Mouse (Mus musculus) stomach, postnatal 0 days (tissue): ENCODE results near the gene Gm19402. TPM values are rescaled to one million over a fixed set of nuclear protein-coding genes. Genes with fewer than 3 reads are reported as not detected.
"Not testable (repeated sequence)": the region's sequence is repeated elsewhere in the genome, so short reads cannot be mapped to it uniquely, and the experiment has no call there.

Experiments
- ATAC-seq: fragments of 200-750 bp; cut with Nextera tagmentation; 2 replicates; pipeline ENCODE4 v1.8.0; 2017; ENCODE audit not compliant: low FRiP score, low TSS enrichment
- DNase-seq: peaks from one replicate; pipeline ENCODE4 v3.0.0-alpha.2; 2016; ENCODE audit warnings: low spot score
- H3K27ac ChIP-seq: fragments of 300-500 bp; sonication (generic); replicated peaks from 2 replicates; pipeline ENCODE4 v1.5.1; 2014; ENCODE audit warnings: mild to moderate bottlenecking, control low read depth
- H3K27me3 ChIP-seq: fragments of 300-500 bp; sonication (generic); 2 replicates; pipeline ENCODE4 v1.6.1; 2014; ENCODE audit warnings: low read length; ENCODE audit not compliant: control insufficient read depth, insufficient read depth
- H3K36me3 ChIP-seq: fragments of 300-500 bp; sonication (generic); 2 replicates; pipeline ENCODE4 v1.6.1; 2014; ENCODE audit warnings: low read length, mixed read lengths; ENCODE audit not compliant: control insufficient read depth, insufficient read depth
- H3K4me1 ChIP-seq: fragments of 300-500 bp; sonication (generic); replicated peaks from 2 replicates; pipeline ENCODE4 v1.6.1; 2014; ENCODE audit warnings: antibody characterized with exemption; ENCODE audit not compliant: control insufficient read depth, insufficient read depth
- H3K4me2 ChIP-seq: fragments of 300-500 bp; sonication (generic); replicated peaks from 2 replicates; pipeline ENCODE4 v1.6.1; 2014; ENCODE audit warnings: low read depth, mild to moderate bottlenecking, control low read depth, moderate library complexity
- H3K4me3 ChIP-seq: fragments of 300-500 bp; sonication (generic); 2 replicates; pipeline ENCODE4 v1.5.1; 2014; ENCODE audit warnings: low read depth, low read length, control low read depth
- H3K9ac ChIP-seq: fragments of 300-500 bp; sonication (generic); 2 replicates; pipeline ENCODE4 v1.6.1; 2014; ENCODE audit warnings: mild to moderate bottlenecking, low read length, control low read depth, mixed read lengths
- H3K9me3 ChIP-seq: fragments of 300-500 bp; sonication (generic); 2 replicates; pipeline ENCODE4 v1.6.1; 2016; ENCODE audit warnings: low read length; ENCODE audit not compliant: control insufficient read depth
- CTCF ChIP-seq: IDR thresholded peaks from 2 replicates; pipeline ENCODE4 v1.5.1; 2016; ENCODE audit warnings: antibody characterized with exemption, low read depth, mild to moderate bottlenecking, moderate library complexity
- EP300 ChIP-seq: optimal IDR thresholded peaks from 2 replicates; pipeline ENCODE3; 2016; ENCODE audit warnings: antibody characterized with exemption
- WGBS: fragments of 180-500 bp; shearing (Covaris S2); extraction: QIAGEN DNeasy Blood & Tissue Kit; methylation state at CpG from one replicate; pipeline ENCODE4 v1.1.7; 2014; 5-methylcytosine and 5-hydroxymethylcytosine counted together
- polyA plus RNA-seq: library from polyadenylated mRNA; unstranded; fragments of >200 nt; fragmentation: Nextera tagmentation; extraction: Ambion mirVana; gene quantifications from 2 replicates; pipeline ENCODE4 v1.2.1, GENCODE M21; 2015

Gene Gm19402
- polyA plus RNA-seq, 1 experiment from 2014 or later, result not detected

DNA sequence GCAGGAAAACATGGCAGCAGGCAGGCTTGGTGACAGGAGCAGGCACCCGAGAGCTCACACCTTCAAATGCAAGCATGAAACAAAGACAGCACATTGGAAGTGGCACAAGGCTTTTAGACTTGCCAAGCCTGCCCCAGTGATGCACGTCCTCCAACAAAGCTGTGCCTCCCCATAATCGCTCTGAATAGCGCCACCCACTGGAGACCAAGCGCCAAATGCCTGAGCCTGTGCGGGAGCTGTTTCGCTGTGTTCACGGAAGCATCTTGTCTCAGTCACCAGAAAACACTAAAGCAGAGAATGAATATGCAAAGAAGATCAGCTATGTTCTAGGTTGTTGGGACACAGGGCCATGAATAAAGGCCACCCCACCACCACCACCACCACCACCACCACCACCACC is 34.3 kb upstream of the Gm19402 start:
- Histone ChIP-seq H3K9ac (no peak overlapping the region), H3K27me3 (no peaks in the 10 kb centered on the region), H3K4me2 (no peak overlapping the region), H3K4me1 (no peaks in the 10 kb centered on the region), H3K4me3 (no peak overlapping the region), H3K36me3 (no peaks in the 10 kb centered on the region), H3K27ac (no peak overlapping the region), H3K9me3 (no peaks in the 10 kb centered on the region)
- DNase-seq (no peak), ATAC-seq (no peak)
- TF ChIP-seq EP300, result no peak
- peak; percentile 37; the same call in 1 of the 2 replicates for TF ChIP-seq CTCF
- WGBS, result 75% methylated on average over 8 of the region's 8 CpGs

DNA sequence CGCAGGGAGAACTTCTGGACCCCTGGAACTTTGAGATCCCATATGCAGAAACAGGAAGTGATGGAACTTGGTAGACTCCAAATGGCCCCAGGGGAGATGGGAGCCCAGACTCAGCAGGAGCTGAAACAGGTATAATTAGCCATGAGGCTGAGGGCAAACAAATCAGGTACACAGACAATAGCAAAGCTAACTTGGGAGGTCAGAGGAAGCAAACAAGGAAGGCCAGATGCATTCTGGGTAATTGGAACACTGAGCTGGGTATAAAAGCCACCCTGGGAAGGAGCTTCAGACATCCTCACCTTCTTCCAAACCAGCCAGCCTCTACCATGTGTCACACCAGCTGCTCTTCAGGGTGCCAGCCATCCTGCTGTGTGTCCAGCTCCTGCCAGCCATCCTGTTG is 29.7 kb upstream of the Gm19402 start, which contains the start of gene Krtap12-1:
Gene Krtap12-1, plus strand, starts transcription at position 301 of the 400 bp plus-strand sequence.
- ATAC-seq, H3K4me2 ChIP-seq, H3K27me3 ChIP-seq, H3K9me3 ChIP-seq, H3K4me3 ChIP-seq, H3K36me3 ChIP-seq, DNase-seq, H3K27ac ChIP-seq, H3K4me1 ChIP-seq, H3K9ac ChIP-seq: not testable (repeated sequence)
- 73% methylated on average over 1 of the region's 1 CpGs for WGBS

DNA sequence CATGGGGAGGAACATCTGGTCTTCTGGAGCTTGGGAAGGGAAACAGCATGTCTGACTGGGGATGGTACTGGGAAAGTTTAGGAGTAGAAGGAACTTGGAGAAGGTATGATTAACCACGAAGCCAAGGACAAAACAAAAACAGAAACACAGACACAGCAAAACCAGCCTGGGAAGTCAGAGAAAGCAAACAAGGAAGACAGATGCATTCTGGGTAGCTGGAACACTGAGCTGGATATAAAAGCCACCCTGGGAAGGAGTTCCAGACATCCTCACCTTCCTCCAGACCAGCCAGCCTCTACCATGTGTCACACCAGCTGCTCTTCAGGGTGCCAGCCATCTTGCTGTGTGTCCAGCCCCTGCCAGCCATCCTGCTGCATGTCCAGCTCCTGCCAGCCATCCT is 24.9 kb upstream of the Gm19402 start, which contains the start of gene Gm10142:
Gene Gm10142, plus strand, starts transcription at position 301 of the 400 bp plus-strand sequence.
- no peaks in the 10 kb centered on the region for H3K4me1 ChIP-seq
- no peaks in the 10 kb centered on the region for H3K9me3 ChIP-seq
- H3K4me3 ChIP-seq, result no peak within 1 kb of the TSS
- WGBS, result 88% methylated on average over 1 of the region's 1 CpGs
- H3K27ac ChIP-seq, result no peak within 1 kb of the TSS
- DNase-seq (no peak), ATAC-seq (no peak)
- TF ChIP-seq CTCF (no peak), EP300 (no peak)
- H3K9ac ChIP-seq, result no peak within 1 kb of the TSS
- H3K27me3 ChIP-seq, result no peaks in the 10 kb centered on the region
- no peaks in the 10 kb centered on the region for H3K36me3 ChIP-seq
- H3K4me2 ChIP-seq, result no peak within 1 kb of the TSS

DNA sequence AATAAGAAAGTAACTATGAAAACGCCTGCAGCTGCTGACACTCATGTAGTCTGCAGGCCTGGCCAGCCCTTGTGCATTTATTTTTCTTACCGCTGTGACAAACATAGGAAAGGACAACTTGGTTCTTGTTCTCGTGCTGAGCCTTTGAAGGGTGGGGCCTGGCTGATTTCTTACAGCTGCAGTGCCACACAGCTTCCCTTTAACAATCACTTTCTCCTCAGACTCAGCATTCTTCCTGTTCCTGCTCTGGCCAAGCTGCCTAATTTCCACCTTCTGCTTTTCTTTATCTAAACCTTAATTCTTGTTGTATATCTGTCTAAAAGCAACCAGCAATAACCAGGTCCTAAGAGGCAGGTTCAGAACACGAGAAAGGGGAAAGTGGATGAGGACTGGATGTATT is 23.2 kb upstream of the Gm19402 start:
- Histone ChIP-seq H3K9me3 (no peaks in the 10 kb centered on the region), H3K27ac (no peak overlapping the region), H3K4me2 (no peak overlapping the region), H3K27me3 (no peaks in the 10 kb centered on the region), H3K9ac (no peak overlapping the region), H3K4me1 (no peaks in the 10 kb centered on the region), H3K36me3 (no peaks in the 10 kb centered on the region), H3K4me3 (no peak overlapping the region)
- no peak for DNase-seq
- WGBS, result 51% methylated on average over 4 of the region's 4 CpGs
- TF ChIP-seq CTCF (no peak), EP300 (no peak)
- no peak for ATAC-seq

DNA sequence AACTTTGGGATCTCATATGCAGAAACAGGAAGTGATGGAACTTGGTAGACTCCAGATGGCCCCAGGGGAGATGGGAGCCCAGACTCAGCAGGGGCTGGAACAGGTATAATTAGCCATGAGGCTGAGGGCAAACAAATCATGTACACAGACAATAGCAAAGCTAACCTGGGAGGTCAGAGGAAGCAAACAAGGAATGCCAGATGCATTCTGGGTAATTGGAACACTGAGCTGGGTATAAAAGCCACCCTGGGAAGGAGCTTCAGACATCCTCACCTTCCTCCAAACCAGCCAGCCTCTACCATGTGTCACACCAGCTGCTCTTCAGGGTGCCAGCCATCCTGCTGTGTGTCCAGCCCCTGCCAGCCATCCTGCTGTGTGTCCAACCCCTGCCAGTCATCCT is 20.6 kb upstream of the Gm19402 start, which contains the start of gene Gm10024:
Gene Gm10024, plus strand, starts transcription at position 301 of the 400 bp plus-strand sequence.
- not testable (repeated sequence) for ATAC-seq, H3K4me1 ChIP-seq, H3K36me3 ChIP-seq, H3K9ac ChIP-seq, H3K27me3 ChIP-seq, H3K27ac ChIP-seq, H3K9me3 ChIP-seq, H3K4me3 ChIP-seq, DNase-seq, H3K4me2 ChIP-seq

DNA sequence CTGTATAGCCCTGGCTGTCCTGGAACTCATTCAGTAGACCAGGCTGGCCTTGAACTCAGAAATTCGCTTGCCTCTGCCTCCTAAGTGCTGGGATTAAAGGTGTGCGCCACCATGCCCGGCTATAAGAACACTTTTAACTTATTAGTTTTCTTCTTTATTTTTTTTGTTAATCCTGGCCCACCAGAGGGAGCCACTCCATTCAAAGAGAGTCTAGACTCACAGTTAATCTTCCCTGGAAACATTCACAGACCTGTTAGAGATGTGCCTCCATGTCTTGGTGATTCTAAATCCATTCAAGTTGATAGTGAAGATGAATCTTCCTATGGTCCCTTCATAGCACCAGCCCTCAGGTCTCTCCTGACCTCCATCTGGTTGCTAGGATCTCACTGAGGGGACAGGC is 19.3 kb upstream of the Gm19402 start:
- Histone ChIP-seq H3K4me2 (no peak overlapping the region), H3K9ac (no peak overlapping the region), H3K4me1 (no peaks in the 10 kb centered on the region), H3K27ac (no peak overlapping the region), H3K27me3 (no peaks in the 10 kb centered on the region), H3K4me3 (no peak overlapping the region), H3K36me3 (no peaks in the 10 kb centered on the region), H3K9me3 (no peaks in the 10 kb centered on the region)
- TF ChIP-seq CTCF (peak; percentile 37), EP300 (no peak)
- ATAC-seq, result no peak
- 58% methylated on average over 3 of the region's 3 CpGs for WGBS
- no peak for DNase-seq
